Mouse (Mus musculus) right cerebral cortex, postnatal 36 days (tissue): Measurements from ENCODE around the gene Ccdc24.

Experiments used
- DNase-seq, 2 experiments: peaks; one replicate each; pipeline ENCODE4 v3.0.0; 2022; ENCODE audit warnings: low spot score in 2 of 2, mixed read lengths in 1 of 2

Ccdc24 gene

DNA sequence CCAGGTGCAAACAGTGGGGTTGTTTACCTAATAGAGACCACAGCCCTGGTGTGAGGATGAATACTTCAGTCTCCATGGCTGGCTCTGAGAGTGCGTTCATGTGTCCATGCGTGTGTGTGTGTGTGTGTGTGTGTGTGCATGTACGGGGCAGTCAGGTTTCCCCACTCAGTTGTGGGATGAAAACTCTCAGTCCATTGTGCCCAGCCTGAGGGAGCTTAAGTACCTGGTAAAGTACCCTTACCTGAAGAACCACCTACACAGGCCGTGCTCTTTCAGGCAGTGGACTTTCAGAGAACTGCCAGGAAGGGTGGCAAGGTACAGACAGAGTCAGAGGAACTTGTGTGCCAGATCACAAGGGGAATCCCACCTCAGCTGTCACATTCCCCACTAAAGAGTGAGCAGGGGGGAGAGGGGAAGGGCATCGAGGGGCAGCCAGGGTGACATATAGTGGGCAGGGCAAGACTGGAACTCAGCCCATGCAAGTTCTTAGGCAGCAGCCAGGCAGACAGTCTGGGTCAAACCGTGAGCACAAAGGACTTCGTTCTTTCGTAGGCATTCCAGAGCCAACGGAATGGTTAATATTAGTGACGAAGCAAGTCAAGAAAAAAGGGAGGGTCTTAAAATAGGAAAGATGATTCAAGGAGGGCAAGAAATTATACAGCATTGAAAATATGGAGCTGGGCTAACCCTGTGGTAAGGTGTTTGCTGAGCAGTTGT is 20.0 kb downstream of the Ccdc24 start:
- DNase-seq: no peak

- DNase-seq: no peak
Observed at GRCm38 (mm10) chr4:117850871-117851270, 21.5 kb downstream of the Ccdc24 start.

DNA sequence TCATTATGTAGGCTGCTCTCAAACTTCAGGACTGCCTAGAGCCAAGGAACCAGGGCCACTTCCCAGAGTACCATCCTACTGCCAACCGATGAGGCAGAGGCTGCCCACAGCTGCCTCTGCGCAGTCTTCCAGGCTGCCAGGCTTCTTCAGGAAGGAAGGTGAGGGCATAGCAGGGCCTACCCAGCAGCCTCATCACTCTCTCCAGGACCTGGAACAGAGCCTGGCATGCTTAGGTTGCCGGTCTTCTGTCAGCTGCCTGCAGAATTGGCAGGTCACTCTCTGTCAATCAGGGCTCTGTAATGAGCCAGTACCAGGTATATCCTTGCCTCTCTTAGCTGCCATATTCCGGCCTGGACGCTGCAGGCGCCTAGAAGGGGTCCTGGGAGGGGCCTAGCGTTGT is 22.2 kb downstream of the Ccdc24 start:
- no peak for DNase-seq

DNA sequence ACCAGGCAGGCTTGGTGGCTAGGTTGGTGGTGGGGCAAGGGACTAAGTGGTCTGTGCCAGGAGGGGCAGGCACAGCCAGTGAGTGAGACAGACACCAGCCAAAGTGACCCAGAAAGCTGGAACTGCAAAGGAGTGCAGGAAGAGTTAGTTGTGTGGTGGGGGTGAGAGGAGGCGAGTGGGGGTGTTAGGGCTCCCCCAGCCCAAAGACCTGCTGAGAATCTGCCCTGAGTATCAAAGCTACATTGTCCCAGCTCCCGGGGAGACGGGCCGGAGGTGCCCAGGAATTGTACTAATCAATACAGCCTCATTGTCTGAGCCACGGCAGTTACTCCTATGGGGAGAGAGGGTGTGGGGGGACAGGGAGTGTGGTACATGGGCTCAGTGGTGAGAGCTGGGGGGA is 22.9 kb downstream of the Ccdc24 start:
- DNase-seq: no peak

DNA sequence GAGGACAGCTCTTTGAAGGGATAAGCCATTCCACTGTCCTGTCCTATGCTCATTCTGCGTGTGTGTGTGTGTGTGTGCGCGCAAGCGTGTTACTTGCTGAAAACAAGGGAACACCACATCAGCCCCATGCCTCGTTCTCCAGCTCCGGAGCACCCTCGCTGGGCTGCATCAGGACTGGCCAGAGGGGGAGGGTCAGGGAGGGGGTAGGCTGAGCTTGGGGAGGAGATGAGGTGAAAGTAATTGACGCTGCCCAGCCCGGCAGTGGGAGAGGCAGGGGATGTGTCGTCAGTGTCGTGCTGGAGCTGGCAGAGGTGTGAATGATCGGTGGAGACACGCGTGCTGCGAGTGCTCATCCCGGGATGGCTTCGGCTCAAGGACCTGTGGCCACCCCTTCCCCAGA is 23.3 kb downstream of the Ccdc24 start:
- DNase-seq: no peak

DNA sequence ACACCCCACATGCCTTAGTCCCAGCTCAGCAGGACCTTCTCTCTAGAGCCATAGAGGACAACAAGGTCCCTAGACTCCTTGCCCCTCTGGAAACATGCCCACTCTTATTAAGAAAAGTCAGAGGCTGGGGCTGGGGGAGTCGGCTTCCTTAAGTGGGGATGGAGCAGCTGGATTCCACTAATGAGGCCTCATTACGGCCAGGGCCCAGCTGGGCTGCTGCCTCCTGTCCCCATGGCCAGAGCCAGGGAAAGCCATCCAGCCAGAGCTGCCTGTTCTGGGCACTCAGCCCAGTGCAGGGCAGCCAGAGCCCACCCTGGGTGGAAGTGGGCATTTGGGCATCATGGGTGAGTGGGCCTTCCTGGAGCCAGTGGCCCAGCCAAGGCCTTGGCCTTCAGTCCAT is 25.3 kb downstream of the Ccdc24 start:
- DNase-seq: peak in 1 of 2 experiments; percentile 31

DNA sequence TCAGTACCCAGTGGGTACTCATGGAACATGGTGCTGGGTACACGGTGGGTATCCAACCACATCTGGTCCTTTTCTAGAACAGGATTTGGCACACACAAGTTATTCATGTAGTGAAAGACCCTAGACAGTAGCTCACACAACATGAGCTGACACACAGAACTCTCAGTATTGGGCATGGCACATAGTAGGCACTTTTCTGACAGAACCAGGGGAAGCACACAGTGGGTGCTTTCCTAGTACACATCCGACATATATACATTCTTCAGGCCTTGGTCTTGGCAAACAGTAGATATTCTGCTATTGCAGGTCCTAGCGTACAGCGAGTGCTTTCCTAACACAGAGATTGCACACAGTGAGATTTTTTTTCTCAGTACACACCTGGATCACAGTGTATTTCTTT is 26.1 kb downstream of the Ccdc24 start:
- no peak for DNase-seq

DNA sequence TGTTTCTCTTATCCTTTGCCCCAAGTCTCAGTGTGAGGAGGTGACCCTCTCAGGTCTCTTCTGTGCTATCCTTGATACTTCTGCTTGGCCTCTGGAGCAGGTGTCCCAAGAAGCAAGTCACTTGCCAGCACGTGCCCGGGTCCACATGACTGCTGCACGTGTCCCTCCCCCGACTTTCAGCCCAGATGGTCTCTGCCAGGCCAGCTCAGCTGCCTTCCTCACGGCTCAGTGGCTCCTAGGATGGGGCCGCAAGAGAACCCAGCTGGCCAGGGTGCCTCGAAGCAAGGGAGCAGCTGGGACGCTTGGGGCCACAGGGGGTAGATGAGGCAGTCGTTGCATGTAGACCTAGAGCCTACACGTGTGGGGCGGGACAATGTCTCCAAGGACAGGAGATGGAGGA is 27.0 kb downstream of the Ccdc24 start:
- DNase-seq: no peak

- DNase-seq: no peak
Observed at GRCm38 (mm10) chr4:117844467-117844866, 27.9 kb downstream of the Ccdc24 start.

DNA sequence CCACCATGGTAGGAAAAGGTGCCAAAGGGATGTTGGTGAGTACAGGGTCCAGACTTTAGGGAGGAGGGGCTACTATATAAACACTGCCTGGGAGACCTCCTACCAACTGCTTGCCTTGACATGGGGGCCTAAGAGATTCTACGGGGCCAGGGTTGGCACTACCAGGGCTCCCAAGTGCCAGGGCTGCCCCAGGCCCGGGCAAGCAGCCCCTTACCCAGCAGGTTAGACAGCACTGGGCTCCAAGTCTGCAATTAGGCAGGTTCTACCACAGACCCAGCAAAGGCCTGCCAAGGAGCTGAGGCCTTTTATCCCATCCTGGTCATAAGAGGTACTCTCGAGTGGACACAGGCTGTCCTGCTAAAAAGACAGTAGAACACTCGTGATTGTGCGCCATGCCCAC is 29.3 kb downstream of the Ccdc24 start:
- DNase-seq: no peak

- no peak for DNase-seq
Observed at GRCm38 (mm10) chr4:117841566-117841965, 30.8 kb downstream of the Ccdc24 start.

DNA sequence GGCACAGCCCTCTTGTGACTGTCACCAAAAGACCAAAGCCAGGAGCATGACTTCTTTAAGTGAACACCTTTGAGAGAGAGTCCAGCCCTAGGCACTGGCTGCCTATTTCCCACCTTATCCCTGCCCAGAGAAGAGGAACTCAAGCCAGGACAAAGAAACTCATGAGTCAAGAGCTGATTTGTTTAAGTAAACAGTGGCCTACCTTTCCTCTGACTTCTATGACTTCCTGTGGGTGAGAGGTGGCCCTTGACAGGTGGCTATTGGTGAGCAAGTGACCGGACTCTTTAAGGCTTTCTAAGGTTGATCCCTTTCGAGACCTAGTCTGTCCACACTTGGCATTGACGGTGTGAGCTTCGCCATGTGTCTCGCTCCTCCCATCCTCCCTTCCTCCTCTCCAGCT is 31.5 kb downstream of the Ccdc24 start:
- DNase-seq: no peak

GRCm38 (mm10) chr4:117839366-117839765 is 33.0 kb downstream of the Ccdc24 start:
- DNase-seq: no peak

- DNase-seq: no peak
Observed at GRCm38 (mm10) chr4:117837271-117837670, 35.1 kb downstream of the Ccdc24 start.

- DNase-seq: peak; percentile 85 to 87
Observed at GRCm38 (mm10) chr4:117836204-117836767, 36.1 kb downstream of the Ccdc24 start.

DNA sequence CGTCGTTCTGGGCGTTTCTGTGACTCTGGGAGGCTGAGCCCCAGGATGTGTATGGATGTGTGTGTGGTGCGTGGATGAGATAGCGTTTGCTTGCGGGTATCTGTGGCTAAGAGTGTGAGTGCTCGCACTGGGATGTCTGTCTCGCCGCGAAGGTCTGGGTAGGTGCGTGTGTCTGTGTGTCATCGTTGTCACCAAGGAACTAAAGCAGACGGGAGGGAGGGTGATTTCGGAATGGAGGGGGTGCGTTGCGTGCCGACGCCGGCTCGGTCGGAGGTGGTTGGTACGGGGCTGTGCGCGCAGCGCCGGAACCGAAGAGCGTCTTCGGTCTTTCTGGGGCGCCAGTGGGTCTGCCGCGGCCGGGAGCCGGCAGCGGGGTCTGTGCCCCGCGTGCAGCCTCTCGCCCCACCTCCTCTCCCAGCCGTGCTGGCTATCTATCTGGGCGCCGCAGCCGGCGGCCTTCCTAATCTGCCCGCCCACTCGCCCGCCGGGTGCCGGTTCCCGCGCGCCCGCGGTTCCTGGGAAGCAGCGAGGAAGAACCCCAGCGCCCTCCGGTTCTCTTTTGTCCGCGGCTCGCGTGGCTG is 36.7 kb downstream of the Ccdc24 start:
- DNase-seq: peak; percentile 55 to 68

- DNase-seq: peak; percentile 32 to 52
Observed at GRCm38 (mm10) chr4:117834845-117835530, 37.4 kb downstream of the Ccdc24 start.

DNA sequence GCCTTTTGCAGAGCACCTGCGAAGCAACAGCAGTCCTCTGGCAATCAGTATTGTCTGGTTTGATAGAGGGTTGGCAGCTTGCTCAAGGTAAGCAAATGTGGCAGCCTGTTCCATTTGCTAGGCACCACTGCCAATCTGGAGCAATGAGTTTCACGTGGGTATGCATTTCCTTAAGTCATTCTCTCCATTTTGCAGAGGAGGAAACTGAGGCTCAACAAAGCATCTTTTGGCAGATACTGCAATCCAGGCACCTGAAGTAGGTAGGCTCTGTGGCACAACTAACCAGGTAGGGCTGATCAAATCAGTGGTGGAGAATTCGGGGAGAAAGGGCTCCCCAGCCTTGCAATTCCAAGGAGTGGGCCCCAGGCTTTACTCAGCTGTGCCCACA is 37.9 kb downstream of the Ccdc24 start, which contains the start of gene Slc6a9:
Gene Slc6a9, plus strand, starts transcription at position 50 of the 388 bp plus-strand sequence.
- no peak for DNase-seq

DNA sequence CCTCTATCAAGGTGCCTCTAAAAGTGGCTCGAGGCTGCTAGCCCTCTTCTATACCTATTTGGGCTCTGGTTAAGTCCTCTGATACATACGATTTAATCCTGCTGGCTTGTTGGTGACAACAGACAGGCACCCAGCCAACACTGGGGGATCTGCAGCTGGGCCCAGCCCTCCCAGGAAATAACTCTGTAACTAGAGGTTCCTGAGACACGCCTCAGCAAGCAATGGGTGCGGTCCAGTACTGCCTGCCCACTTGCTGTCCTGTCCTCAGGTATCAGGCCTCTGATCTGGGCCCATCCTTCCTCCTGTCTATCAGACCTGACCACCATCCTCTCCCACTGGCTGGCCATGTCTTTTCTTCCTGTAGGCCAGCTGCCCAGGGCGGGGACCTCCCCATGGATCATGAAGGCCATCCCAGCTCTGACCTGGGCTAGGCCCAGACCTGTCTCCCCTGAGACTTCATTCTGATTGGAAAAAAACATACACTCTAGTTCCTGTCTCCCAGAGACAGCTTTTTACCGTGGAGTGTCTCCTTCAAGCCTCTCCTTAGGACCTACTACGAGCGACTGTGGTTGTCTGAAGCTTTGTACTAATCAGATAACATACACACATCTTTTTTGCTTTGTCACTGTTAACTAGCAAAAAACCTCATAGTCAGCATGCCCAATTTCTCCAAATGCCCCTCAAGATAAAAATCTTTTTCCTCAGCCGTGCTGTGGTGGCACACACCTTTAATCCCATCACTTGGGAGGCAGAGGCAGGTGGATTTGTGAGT is 40.3 kb downstream of the Ccdc24 start:
- no peak for DNase-seq

GRCm38 (mm10) chr4:117831499-117831898 is 40.9 kb downstream of the Ccdc24 start:
- no peak for DNase-seq

DNA sequence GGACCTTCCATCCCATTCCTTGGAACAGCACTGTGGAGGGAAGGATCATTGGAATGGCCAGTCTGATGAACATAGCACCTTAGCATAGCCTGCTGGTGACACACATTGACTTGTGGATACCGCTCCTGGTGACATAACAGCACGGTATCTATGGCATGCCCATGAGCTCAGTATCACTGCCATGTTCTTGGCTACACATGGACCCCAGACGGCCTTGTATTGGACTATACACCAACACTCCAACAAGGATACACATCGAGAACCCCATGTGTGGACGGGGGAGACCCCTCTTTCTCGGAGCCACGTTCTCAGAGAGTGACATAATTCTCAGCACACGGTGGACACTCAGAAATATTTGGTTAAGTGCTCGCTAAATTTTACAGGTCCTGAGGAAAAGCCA is 41.6 kb downstream of the Ccdc24 start:
- DNase-seq: no peak

GRCm38 (mm10) chr4:117830124-117830551 is 42.2 kb downstream of the Ccdc24 start:
- no peak for DNase-seq
